ENCODE assay signal across 1 mouse cellular context in genomic region chr11:69035411-69035810, GRCm38 (mm10).
TF ChIP-seq lines count a peak whose summit lies in the region.

No protein-coding gene starts in this region.

TF ChIP-seq in MEL, 35 proteins besides CTCF, POLR2A, EP300 and RAD21 (continued from another document):
- TF ChIP-seq NRF1 (IDR thresholded peaks at IDR 0.05; ENCODE audit: insufficient read depth, low read depth, low read length, poor library complexity, severe bottlenecking) = no peak
- no peak for TF ChIP-seq USF1 (IDR thresholded peaks at IDR 0.05; ENCODE audit: low read depth, low read length)
- TF ChIP-seq KAT2A (conservative IDR thresholded peaks at IDR 0.05; ENCODE audit: low read depth, low read length) = no peak
- no peak for TF ChIP-seq TCF12 (IDR thresholded peaks at IDR 0.05; ENCODE audit: low read depth, low read length)
- TF ChIP-seq MAFK (IDR thresholded peaks at IDR 0.05; ENCODE audit: borderline replicate concordance, low read depth, low read length) = no peak
- no peak for TF ChIP-seq TAL1 (IDR thresholded peaks at IDR 0.05; ENCODE audit: low read length)
- TF ChIP-seq ELF1 (IDR thresholded peaks at IDR 0.05; ENCODE audit: low read depth, low read length) = no peak
- TF ChIP-seq UBTF (IDR thresholded peaks at IDR 0.05; ENCODE audit: borderline replicate concordance, insufficient read depth, low read depth, low read length) = no peak
- no peak for TF ChIP-seq ETS1 (IDR thresholded peaks at IDR 0.05; ENCODE audit: low read depth, low read length)
- TF ChIP-seq E2F4 (IDR thresholded peaks at IDR 0.05; ENCODE audit: borderline replicate concordance, low read depth, low read length) = no peak
TF ChIP-seq in MEL: peak in this region for 0.
